Mouse (Mus musculus) liver, embryonic 15.5 days (tissue): ENCODE measurements around the gene Rasd1. TPM values are rescaled to one million over a fixed set of nuclear protein-coding genes. Genes with fewer than 3 reads are reported as not detected.

Experiments
- ATAC-seq: fragments of 200-750 bp; cut with Nextera tagmentation; 2 replicates; pipeline ENCODE4 v1.8.0; 2017; ENCODE audit warnings: moderate number of reproducible peaks, mild to moderate bottlenecking, moderate library complexity; ENCODE audit not compliant: insufficient read depth
- H3K27ac ChIP-seq: fragments of 300-500 bp; sonication (generic); replicated peaks from 2 replicates; pipeline ENCODE4 v1.5.1; 2015; ENCODE audit warnings: mild to moderate bottlenecking, inconsistent platforms
- H3K27me3 ChIP-seq: fragments of 300-500 bp; sonication (generic); 2 replicates; pipeline ENCODE4 v1.6.1; 2015; ENCODE audit warnings: mild to moderate bottlenecking, inconsistent platforms
- H3K36me3 ChIP-seq: fragments of 300-500 bp; sonication (generic); replicated peaks from 2 replicates; pipeline ENCODE4 v1.6.1; 2015; ENCODE audit warnings: moderate library complexity, mild to moderate bottlenecking, inconsistent platforms
- H3K4me1 ChIP-seq: fragments of 300-500 bp; sonication (generic); replicated peaks from 2 replicates; pipeline ENCODE4 v1.6.1; 2015; ENCODE audit warnings: inconsistent platforms
- H3K4me2 ChIP-seq: fragments of 300-500 bp; sonication (generic); 2 replicates; pipeline ENCODE4 v1.6.1; 2015; ENCODE audit warnings: moderate library complexity, mild to moderate bottlenecking, inconsistent platforms
- H3K4me3 ChIP-seq: fragments of 300-500 bp; sonication (generic); replicated peaks from 2 replicates; pipeline ENCODE4 v1.5.1; 2015; ENCODE audit warnings: mild to moderate bottlenecking, inconsistent platforms
- H3K9ac ChIP-seq: fragments of 300-500 bp; sonication (generic); 2 replicates; pipeline ENCODE4 v1.6.1; 2015; ENCODE audit warnings: moderate library complexity, mild to moderate bottlenecking, inconsistent platforms
- H3K9me3 ChIP-seq: fragments of 300-500 bp; sonication (generic); replicated peaks from 2 replicates; pipeline ENCODE4 v1.6.1; 2016; ENCODE audit warnings: inconsistent platforms
- WGBS: fragments of 180-500 bp; shearing (Covaris S2); methylation state at CpG from one replicate; pipeline ENCODE4 v1.1.7; 2015; ENCODE audit warnings: mixed read lengths; ENCODE audit not compliant: insufficient replicate concordance; 5-methylcytosine and 5-hydroxymethylcytosine counted together
- polyA plus RNA-seq: library from polyadenylated mRNA; unstranded; fragments of >200 nt; fragmentation: Nextera tagmentation; extraction: Ambion mirVana; gene quantifications from 2 replicates; pipeline ENCODE4 v1.2.1, GENCODE M21; 2015

Rasd1 gene
- 0.96 and 1.3 TPM in 2 replicates for polyA plus RNA-seq

DNA sequence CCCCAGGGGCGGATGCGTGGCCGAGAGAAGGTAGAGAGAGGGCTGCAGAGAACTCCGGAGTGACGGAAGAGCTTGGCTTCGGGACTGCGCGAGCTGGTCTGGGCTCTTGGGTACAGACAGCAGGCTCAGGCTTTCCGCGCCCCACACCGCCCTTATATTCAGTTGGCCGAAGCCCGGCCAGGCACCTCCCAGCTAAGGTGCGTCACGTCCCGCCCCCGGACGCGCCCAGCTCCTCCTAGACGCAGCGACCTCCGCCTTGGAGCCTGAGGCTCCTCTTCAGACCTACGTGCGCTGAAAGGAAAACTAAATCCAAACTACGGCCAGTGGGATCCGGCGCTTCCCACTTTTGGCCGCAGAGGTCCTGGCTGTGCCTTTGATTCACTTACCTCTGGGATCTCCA is at the start of gene Rasd1:
Gene Rasd1 (minus strand): TSS at position 127 of the 400 bp plus-strand sequence.
- Histone ChIP-seq H3K27ac (no peak within 1 kb of the TSS), H3K9ac (peak within 1 kb of the TSS; percentile 23), H3K4me3 (peak within 1 kb of the TSS; percentile 54), H3K4me1 (peaks cover 30% of the 10 kb centered on the region), H3K27me3 (peaks cover 38% of the 10 kb centered on the region), H3K36me3 (peaks cover 21% of the 10 kb centered on the region), H3K4me2 (peak within 1 kb of the TSS; percentile 86), H3K9me3 (no peaks in the 10 kb centered on the region)
- under 1% methylated on average over 28 of the region's 28 CpGs for WGBS
- ATAC-seq = peak; percentile 87

DNA sequence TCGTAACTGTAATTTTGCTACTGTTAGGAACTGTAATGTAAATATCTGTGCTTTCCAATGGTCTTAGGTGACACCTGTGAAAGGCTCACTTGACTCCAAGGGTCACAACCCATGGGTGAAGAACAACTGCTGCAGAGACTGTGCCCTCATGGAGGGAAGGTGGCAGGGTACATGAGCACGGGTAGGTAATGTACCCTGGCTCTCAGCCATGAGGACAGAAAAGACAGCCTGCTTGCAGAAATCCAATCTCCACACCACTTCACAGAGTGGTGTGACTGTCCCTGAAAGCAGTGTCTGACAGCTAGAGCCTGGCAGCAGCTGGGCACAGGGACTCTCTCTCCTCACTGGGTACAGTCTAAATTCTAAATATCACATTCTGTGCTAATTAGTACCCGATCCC is 46.8 kb upstream of the Rasd1 start:
- WGBS = 59% methylated on average over 3 of the region's 3 CpGs
- no peaks in the 10 kb centered on the region for H3K4me1 ChIP-seq
- ATAC-seq = no peak
- no peak overlapping the region for H3K4me3 ChIP-seq
- H3K27ac ChIP-seq = no peak overlapping the region
- no peak overlapping the region for H3K4me2 ChIP-seq
- H3K9ac ChIP-seq = no peak overlapping the region
- no peaks in the 10 kb centered on the region for H3K27me3 ChIP-seq
- H3K9me3 ChIP-seq = no peaks in the 10 kb centered on the region
- H3K36me3 ChIP-seq = no peaks in the 10 kb centered on the region

DNA sequence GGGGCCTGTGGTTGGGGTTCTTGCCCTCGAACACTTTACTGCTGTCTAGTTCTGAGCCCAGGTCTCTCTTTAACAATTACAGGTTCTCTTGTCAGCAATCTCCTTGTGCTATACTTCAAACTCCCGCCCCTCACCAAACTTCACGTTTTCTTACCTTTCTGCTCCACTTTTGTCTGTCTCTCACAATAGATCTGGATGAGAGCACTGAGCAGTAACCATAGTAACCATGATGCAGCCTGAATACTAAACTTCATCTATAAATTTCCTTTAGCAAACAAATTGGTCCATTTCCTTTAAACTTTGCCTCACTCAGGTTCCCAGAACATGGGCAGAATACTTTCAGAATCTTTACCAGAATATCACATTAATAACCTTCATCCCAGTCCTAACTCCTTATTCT is 44.7 kb upstream of the Rasd1 start:
- WGBS = 56% methylated on average over 3 of the region's 3 CpGs
- Histone ChIP-seq H3K27ac (no peak overlapping the region), H3K9me3 (no peaks in the 10 kb centered on the region), H3K4me1 (no peaks in the 10 kb centered on the region), H3K4me2 (no peak overlapping the region), H3K27me3 (no peaks in the 10 kb centered on the region), H3K4me3 (no peak overlapping the region), H3K9ac (no peak overlapping the region), H3K36me3 (no peaks in the 10 kb centered on the region)
- ATAC-seq = no peak

DNA sequence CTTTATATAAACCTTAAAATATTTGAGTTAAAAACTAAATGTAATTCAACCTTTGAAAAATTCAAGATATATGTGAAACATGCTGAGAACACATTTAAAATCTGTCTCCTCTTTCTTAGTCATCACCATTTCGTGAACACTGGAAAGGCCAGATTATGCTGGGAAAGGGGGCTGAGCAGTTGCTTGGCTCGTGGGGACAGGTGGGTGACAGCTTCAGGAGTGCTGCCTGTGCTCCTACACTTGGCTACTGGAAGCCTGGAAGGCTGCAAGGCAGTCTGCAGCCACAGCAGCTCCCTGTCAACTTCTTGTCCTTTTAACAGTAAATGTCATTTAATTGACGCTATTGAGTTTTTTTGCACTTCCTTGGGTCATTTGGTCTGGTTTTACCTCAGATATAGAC is 41.1 kb upstream of the Rasd1 start:
- Histone ChIP-seq H3K27me3 (no peaks in the 10 kb centered on the region), H3K4me3 (no peak overlapping the region), H3K9ac (no peak overlapping the region), H3K4me2 (no peak overlapping the region), H3K27ac (no peak overlapping the region), H3K36me3 (no peaks in the 10 kb centered on the region), H3K9me3 (no peaks in the 10 kb centered on the region), H3K4me1 (no peaks in the 10 kb centered on the region)
- WGBS = 49% methylated on average over 3 of the region's 3 CpGs
- no peak for ATAC-seq

DNA sequence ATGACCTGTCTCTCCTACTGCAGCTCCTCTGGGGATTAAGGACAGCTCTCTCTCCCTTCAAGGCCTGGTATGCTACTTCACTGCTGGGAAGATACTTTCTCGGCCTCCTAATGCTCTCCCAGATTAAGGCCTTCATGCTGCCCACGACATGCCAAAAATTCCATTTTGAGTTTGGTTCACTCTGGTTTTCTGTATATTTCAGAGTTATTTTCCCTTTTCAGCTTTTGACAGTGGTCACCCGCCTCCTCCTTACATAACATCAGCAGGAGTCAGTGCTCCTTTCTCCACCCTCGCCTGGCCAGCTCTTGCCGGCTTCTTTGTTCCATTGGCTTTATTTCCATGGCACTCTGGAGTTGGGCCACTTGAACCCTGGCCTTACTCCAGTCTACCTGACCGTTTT is 40.0 kb upstream of the Rasd1 start:
- Histone ChIP-seq H3K36me3 (no peaks in the 10 kb centered on the region), H3K4me1 (no peaks in the 10 kb centered on the region), H3K4me2 (no peak overlapping the region), H3K4me3 (no peak overlapping the region), H3K27ac (no peak overlapping the region), H3K27me3 (no peaks in the 10 kb centered on the region), H3K9me3 (no peaks in the 10 kb centered on the region), H3K9ac (no peak overlapping the region)
- 63% methylated on average over 6 of the region's 6 CpGs for WGBS
- no peak for ATAC-seq

DNA sequence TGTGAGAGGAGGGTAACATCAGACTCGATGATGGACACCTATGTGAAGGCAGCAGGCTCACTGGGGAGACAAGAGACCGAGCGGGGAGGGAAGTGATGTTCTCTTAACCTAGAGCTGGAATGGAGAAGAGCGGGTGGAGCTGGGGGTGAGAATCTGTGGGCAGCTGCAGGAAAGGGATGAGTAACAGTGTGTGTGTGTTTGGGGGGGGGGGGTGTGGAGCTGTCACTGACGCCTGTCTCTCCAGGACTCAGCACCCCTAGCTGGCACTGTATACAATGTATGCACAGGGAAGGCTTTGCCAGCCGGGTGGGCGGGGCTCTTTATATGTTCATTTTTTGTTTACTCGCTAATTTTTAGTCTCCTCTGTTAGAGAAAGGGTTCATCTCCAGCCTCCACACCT is 39.1 kb upstream of the Rasd1 start:
- H3K36me3 ChIP-seq = no peaks in the 10 kb centered on the region
- no peak overlapping the region for H3K4me3 ChIP-seq
- no peak overlapping the region for H3K4me2 ChIP-seq
- ATAC-seq = no peak
- no peak overlapping the region for H3K9ac ChIP-seq
- no peaks in the 10 kb centered on the region for H3K27me3 ChIP-seq
- no peak overlapping the region for H3K27ac ChIP-seq
- H3K4me1 ChIP-seq = no peaks in the 10 kb centered on the region
- WGBS = 73% methylated on average over 7 of the region's 8 CpGs
- H3K9me3 ChIP-seq = no peaks in the 10 kb centered on the region

DNA sequence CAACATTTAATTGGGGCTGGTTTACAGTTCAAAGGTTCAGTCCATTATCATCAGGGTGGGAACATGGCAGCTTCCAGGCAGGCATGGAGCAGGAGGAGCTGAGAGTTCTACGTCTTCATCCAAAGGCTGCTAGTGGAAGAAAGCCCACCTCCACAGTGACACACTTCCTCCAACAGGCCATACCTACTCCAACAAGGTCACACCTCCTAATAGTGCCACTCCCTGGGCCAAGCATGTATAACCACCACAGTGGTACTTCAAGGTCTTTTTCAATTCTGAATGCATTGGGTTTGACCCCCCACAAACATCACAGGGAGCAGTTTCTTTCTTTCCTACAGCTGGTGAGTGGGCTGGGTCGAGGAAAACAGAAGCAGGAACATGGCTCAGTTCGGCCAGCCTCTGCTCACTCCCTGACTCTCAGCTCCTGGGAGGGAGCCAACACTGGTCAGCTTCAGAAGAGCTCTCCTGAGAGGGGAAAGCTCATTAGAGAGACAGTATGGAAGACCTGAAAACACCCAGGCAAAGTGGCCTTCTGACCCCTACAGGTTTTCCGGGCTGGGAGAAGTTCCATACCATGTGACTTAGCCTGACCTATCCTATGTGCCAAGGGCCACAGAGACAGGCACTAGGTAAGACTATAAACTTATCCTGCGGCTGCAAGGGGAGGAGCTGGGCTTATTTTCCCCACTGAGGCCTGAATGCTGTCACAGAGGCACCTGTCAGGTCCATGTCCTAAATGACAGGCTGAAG is 36.7 kb upstream of the Rasd1 start:
- Histone ChIP-seq H3K4me3 (no peak overlapping the region), H3K4me1 (no peaks in the 10 kb centered on the region), H3K4me2 (no peak overlapping the region), H3K9ac (no peak overlapping the region), H3K27me3 (no peaks in the 10 kb centered on the region), H3K9me3 (no peaks in the 10 kb centered on the region), H3K36me3 (no peaks in the 10 kb centered on the region), H3K27ac (no peak overlapping the region)
- 57% methylated on average over 5 of the region's 5 CpGs for WGBS
- ATAC-seq = no peak

DNA sequence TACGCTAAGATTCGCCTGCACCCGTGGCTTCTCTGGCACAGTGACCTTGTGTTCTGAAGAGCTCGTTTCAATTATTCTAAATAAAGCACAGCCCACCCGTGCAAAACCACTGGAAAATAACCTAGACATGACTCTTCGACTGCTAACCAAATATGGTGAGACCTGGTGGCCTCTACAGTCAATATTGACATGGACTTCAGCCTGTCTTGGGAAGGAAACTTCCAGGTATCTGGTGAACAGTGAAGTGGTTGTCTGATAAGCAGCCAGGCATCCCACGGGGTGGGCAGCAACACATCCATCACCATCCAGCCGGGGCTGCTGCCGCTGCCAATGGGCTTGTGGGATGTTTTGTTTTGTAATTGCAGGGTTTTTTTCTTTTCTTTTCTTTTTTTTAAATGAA is 29.6 kb upstream of the Rasd1 start:
- Histone ChIP-seq H3K4me3 (no peak overlapping the region), H3K9me3 (no peaks in the 10 kb centered on the region), H3K4me2 (no peak overlapping the region), H3K36me3 (no peaks in the 10 kb centered on the region), H3K27me3 (no peaks in the 10 kb centered on the region), H3K4me1 (no peaks in the 10 kb centered on the region), H3K27ac (no peak overlapping the region), H3K9ac (no peak overlapping the region)
- WGBS = 44% methylated on average over 9 of the region's 9 CpGs
- ATAC-seq = no peak

DNA sequence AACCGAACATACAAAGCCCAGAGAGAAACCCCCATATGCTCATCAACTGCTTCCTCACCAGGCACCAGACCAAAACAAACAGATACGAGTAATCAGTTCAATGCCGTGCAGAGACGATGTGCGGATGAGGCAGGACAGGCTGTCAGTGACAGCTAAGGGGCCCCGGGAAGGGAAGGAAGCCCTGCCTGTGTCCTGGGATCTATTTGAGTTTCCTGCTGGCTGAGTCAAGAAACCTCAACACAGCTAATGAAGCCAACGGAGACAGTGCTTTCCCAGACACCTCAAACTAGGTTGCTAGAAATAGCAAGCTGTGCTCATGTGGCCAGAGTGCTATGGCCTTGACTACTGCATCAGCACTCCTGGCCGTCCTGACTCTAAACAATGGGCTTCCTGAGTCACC is 26.6 kb upstream of the Rasd1 start:
- Histone ChIP-seq H3K9me3 (no peaks in the 10 kb centered on the region), H3K4me3 (no peak overlapping the region), H3K9ac (no peak overlapping the region), H3K27me3 (no peaks in the 10 kb centered on the region), H3K27ac (no peak overlapping the region), H3K36me3 (no peaks in the 10 kb centered on the region), H3K4me1 (no peaks in the 10 kb centered on the region), H3K4me2 (no peak overlapping the region)
- ATAC-seq = no peak
- 33% methylated on average over 8 of the region's 8 CpGs for WGBS

DNA sequence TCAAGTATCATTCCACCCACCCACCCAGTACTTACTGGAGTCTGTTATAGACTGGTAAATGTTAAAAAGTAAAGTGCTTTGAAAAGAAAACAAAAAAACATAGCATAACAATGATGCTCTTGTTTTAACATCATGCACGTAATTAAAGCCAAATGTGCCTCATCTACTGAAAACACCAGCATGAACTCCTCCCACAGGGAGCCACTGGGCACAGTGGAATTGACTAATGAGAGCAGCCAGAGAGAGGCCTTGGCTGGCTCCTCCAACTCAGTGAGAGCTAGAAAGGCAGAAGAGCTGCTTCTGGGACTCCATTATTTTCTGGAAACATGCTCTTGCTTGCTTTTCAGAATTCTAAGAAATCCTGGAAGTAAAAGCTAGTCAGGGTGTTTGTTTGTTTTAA is 24.7 kb upstream of the Rasd1 start:
- 64% methylated on average over 1 of the region's 1 CpGs for WGBS
- no peaks in the 10 kb centered on the region for H3K9me3 ChIP-seq
- no peak overlapping the region for H3K9ac ChIP-seq
- no peaks in the 10 kb centered on the region for H3K36me3 ChIP-seq
- H3K27me3 ChIP-seq = no peaks in the 10 kb centered on the region
- no peaks in the 10 kb centered on the region for H3K4me1 ChIP-seq
- ATAC-seq = no peak
- H3K4me2 ChIP-seq = no peak overlapping the region
- H3K4me3 ChIP-seq = no peak overlapping the region
- no peak overlapping the region for H3K27ac ChIP-seq

DNA sequence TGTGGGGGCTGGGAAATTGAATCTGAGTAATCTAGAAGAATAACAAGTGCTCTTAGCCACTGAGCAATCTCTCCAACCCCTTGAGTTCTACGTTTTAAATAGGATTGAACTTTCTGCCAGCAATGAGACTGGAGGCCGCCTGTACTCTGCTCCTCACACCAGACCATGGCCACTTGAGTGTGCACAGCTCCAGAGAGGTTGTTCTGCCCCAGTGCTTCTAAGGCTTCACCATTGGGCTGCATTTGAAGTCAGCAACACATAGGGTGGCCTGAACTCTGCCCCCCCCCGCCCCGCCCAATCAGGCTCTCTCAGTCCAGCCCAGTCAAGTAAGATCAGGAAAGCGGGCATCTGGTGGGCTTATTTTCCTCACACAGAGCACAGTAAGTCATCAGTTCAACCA is 13.1 kb upstream of the Rasd1 start:
- Histone ChIP-seq H3K9ac (no peak overlapping the region), H3K4me3 (no peak overlapping the region), H3K36me3 (no peaks in the 10 kb centered on the region), H3K27me3 (no peaks in the 10 kb centered on the region), H3K4me2 (no peak overlapping the region), H3K27ac (no peak overlapping the region), H3K9me3 (no peaks in the 10 kb centered on the region), H3K4me1 (no peaks in the 10 kb centered on the region)
- 67% methylated on average over 5 of the region's 5 CpGs for WGBS
- ATAC-seq = no peak

DNA sequence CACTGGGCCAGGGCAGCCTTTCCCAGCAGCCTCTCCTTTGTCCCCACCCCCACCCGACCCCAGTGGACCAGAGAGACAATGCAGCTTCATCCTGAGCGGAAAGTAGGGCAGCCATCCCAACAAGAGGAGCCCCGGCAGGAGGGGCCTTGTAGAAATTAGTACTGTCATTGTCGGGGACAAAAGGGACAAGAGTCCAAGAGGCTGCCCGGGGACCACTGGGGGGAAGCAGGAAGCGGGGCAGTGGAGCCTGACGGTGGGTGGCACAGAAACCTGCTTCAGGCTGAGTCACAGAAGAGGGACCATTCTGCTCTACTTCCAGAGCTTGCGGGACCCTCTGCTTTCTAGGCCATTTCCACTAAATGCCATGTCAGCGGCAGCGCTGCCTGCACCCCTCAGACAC is 10.5 kb upstream of the Rasd1 start:
- Histone ChIP-seq H3K4me3 (no peak overlapping the region), H3K27ac (no peak overlapping the region), H3K4me1 (no peaks in the 10 kb centered on the region), H3K27me3 (no peaks in the 10 kb centered on the region), H3K9me3 (no peaks in the 10 kb centered on the region), H3K4me2 (no peak overlapping the region), H3K9ac (no peak overlapping the region), H3K36me3 (no peaks in the 10 kb centered on the region)
- ATAC-seq = no peak
- 58% methylated on average over 10 of the region's 10 CpGs for WGBS
